Mouse (Mus musculus) stomach, embryonic 14.5 days (tissue): ENCODE measurements around the gene Eif1b. TPM values are rescaled to one million over a fixed set of nuclear protein-coding genes. Genes with fewer than 3 reads are reported as not detected.
A peak's percentile ranks its signal among the peaks of the same experiment; 100 is the strongest.
"Not testable (repeated sequence)": the region's sequence is repeated elsewhere in the genome, so short reads cannot be mapped to it uniquely, and the experiment has no call there.

Experiments used
- ATAC-seq: fragments of 200-750 bp; cut with Nextera tagmentation; 2 replicates; pipeline ENCODE4 v1.8.0; 2017; ENCODE audit warnings: low read depth, moderate TSS enrichment; ENCODE audit not compliant: insufficient number of reproducible peaks, insufficient read depth, low FRiP score
- H3K27ac ChIP-seq: fragments of 300-500 bp; sonication (generic); 2 replicates; pipeline ENCODE4 v1.5.1; 2014; ENCODE audit warnings: mild to moderate bottlenecking, low read length, moderate library complexity, mixed read lengths
- H3K27me3 ChIP-seq: fragments of 300-500 bp; sonication (generic); 2 replicates; pipeline ENCODE4 v1.6.1; 2014; ENCODE audit warnings: low read length, control low read depth, mixed read lengths; ENCODE audit not compliant: control insufficient read depth, insufficient read depth
- H3K36me3 ChIP-seq: fragments of 300-500 bp; sonication (generic); 2 replicates; pipeline ENCODE4 v1.6.1; 2014; ENCODE audit warnings: mild to moderate bottlenecking, control low read depth, low read length, moderate library complexity, mixed read lengths; ENCODE audit not compliant: control insufficient read depth, insufficient read depth
- H3K4me1 ChIP-seq: fragments of 300-500 bp; sonication (generic); 2 replicates; pipeline ENCODE4 v1.6.1; 2014; ENCODE audit warnings: low read length, control low read depth, mixed read lengths; ENCODE audit not compliant: control insufficient read depth, insufficient read depth
- H3K4me2 ChIP-seq: fragments of 300-500 bp; sonication (generic); replicated peaks from 2 replicates; pipeline ENCODE4 v1.6.1; 2014; ENCODE audit warnings: low read depth, low read length, control low read depth
- H3K4me3 ChIP-seq: fragments of 300-500 bp; sonication (generic); 2 replicates; pipeline ENCODE4 v1.5.1; 2014; ENCODE audit warnings: low read depth, low read length, control low read depth
- H3K9ac ChIP-seq: fragments of 300-500 bp; sonication (generic); replicated peaks from 2 replicates; pipeline ENCODE4 v1.6.1; 2014; ENCODE audit warnings: low read depth, mild to moderate bottlenecking, control low read depth, low read length, moderate library complexity, mixed read lengths
- H3K9me3 ChIP-seq: fragments of 300-500 bp; sonication (generic); 2 replicates; pipeline ENCODE4 v1.6.1; 2016; ENCODE audit warnings: low read depth, low read length, control low read depth; ENCODE audit not compliant: control insufficient read depth
- WGBS: fragments of 180-500 bp; shearing (Covaris S2); extraction: QIAGEN DNeasy Blood & Tissue Kit; methylation state at CpG from one replicate; pipeline ENCODE4 v1.1.7; 2014; 5-methylcytosine and 5-hydroxymethylcytosine counted together
- polyA plus RNA-seq: library from polyadenylated mRNA; unstranded; fragments of >200 nt; fragmentation: Nextera tagmentation; extraction: Ambion mirVana; gene quantifications from 2 replicates; pipeline ENCODE4 v1.2.1, GENCODE M21; 2014

Eif1b gene
- polyA plus RNA-seq, 1 experiment from 2014 or later, result 187 TPM

DNA sequence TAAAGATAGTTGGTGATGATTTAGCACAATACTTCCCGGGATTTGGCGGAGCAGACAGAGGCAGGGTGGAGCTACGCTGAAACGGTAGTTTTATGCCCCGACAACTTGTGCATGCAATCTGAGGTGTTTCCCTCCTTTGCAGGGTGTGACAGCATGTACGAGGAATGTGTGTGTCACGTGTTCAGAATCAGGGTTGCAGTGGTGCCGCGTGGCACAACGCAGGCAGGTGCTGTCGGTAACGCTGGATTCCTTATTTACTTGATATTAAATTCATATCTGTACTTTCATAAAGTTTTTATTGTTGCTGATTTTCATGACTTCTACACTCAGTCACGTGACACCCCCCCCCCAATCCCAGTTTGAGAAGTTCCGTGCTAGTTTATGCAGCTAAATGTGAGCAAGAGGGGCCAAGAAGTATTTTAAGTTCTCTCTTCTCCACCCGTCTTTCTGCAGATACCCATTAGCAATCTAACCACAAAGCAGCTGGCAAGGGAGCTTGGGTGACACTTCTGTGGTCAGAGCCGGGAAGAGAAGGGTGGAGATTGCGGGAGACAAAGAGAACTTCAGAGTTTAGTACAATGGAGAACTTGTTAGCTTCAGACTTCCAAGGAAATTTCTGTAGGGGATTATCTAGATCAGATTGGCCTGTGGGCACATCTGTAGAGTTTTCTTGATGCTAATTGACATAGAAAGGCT is 36.9 kb downstream of the Eif1b start:
- no peaks in the 10 kb centered on the region for H3K36me3 ChIP-seq
- no peaks in the 10 kb centered on the region for H3K27me3 ChIP-seq
- H3K9ac ChIP-seq, result no peak overlapping the region
- no peak overlapping the region for H3K4me2 ChIP-seq
- no peak for ATAC-seq
- no peak overlapping the region for H3K27ac ChIP-seq
- 84% methylated on average over 17 of the region's 17 CpGs for WGBS
- no peak overlapping the region for H3K4me3 ChIP-seq
- H3K4me1 ChIP-seq, result no peaks in the 10 kb centered on the region
- no peaks in the 10 kb centered on the region for H3K9me3 ChIP-seq

- Histone ChIP-seq H3K4me1 (no peaks in the 10 kb centered on the region), H3K36me3 (no peaks in the 10 kb centered on the region), H3K4me3 (no peak overlapping the region), H3K9me3 (no peaks in the 10 kb centered on the region), H3K9ac (no peak overlapping the region), H3K27me3 (no peaks in the 10 kb centered on the region), H3K27ac (no peak overlapping the region), H3K4me2 (no peak overlapping the region)
- WGBS, result 74% methylated on average over 5 of the region's 5 CpGs
- no peak for ATAC-seq
These were observed 38.4 kb downstream of the Eif1b start for GRCm38 (mm10) chr9:120530471-120530870.

DNA sequence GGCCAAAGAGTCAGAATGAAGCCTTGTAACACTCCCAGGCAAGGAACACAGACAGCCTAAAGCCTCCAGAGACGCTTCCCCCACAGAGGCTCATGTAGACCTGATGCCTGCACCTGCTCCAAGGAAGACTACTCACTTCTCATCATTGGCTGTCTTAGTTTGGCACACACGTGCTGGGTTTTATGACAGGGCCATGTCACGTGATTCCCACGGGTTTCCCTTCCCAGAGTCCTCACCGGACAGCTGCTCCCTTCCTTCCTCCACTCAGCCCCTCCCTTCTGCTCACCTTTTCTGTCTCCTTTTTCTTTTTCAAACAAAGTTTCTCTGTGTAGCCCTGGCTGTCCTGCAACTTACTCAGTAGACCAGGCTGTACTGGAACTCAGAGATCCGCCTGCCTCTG is 40.0 kb downstream of the Eif1b start:
- H3K9me3 ChIP-seq, result no peaks in the 10 kb centered on the region
- H3K36me3 ChIP-seq, result no peaks in the 10 kb centered on the region
- no peak overlapping the region for H3K9ac ChIP-seq
- no peak overlapping the region for H3K4me2 ChIP-seq
- ATAC-seq, result no peak
- H3K27ac ChIP-seq, result no peak overlapping the region
- WGBS, result 84% methylated on average over 6 of the region's 6 CpGs
- no peaks in the 10 kb centered on the region for H3K27me3 ChIP-seq
- no peaks in the 10 kb centered on the region for H3K4me1 ChIP-seq
- no peak overlapping the region for H3K4me3 ChIP-seq

GRCm38 (mm10) chr9:120532691-120533090 is 40.7 kb downstream of the Eif1b start:
- Histone ChIP-seq H3K4me1 (no peaks in the 10 kb centered on the region), H3K4me3 (no peak overlapping the region), H3K27me3 (no peaks in the 10 kb centered on the region), H3K27ac (no peak overlapping the region), H3K4me2 (no peak overlapping the region), H3K36me3 (no peaks in the 10 kb centered on the region), H3K9me3 (no peaks in the 10 kb centered on the region), H3K9ac (no peak overlapping the region)
- no peak for ATAC-seq
- 87% methylated on average over 6 of the region's 6 CpGs for WGBS

GRCm38 (mm10) chr9:120533446-120533950 is 41.5 kb downstream of the Eif1b start:
- H3K27me3 ChIP-seq, ATAC-seq, H3K4me1 ChIP-seq, H3K4me3 ChIP-seq, H3K9me3 ChIP-seq, H3K9ac ChIP-seq, H3K36me3 ChIP-seq, H3K4me2 ChIP-seq, H3K27ac ChIP-seq: not testable (repeated sequence)
- 95% methylated on average over 8 of the region's 8 CpGs for WGBS

DNA sequence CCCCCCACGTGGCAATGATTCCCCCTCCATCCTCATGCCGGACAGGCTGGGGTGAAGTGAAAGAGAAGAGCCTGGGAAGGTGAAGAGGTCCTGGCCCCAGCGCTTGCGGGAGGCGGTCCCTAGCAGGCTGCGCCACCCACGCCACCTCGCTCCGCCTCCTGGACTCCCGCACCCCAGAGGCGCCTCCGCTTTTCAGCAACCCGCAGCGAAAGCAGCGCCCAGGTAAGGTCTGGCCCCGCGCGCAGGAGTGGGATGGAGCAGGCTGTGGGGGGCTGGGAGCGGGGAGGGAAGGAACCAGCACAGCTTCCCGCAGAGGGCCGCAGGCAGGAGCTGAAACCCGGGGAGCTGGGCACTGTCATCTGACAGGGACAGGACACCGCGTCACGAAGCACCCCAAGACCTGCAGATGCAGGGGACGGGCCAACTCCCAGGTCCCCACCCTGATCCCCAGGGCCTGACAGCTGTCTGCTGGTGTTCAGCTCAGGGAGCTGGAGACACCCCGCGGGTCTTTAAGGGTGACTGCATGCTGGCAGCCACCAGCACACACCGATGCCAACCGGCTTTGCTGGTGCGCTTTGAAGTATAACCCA is 47.7 kb downstream of the Eif1b start, which contains the start of gene Entpd3:
Gene Entpd3, plus strand, starts transcription at position 157 of the 590 bp plus-strand sequence.
- H3K27me3 ChIP-seq, result no peaks in the 10 kb centered on the region
- peak within 1 kb of the TSS; percentile 42 for H3K4me3 ChIP-seq
- peak within 1 kb of the TSS; percentile 25; the same call in 1 of the 2 replicates for H3K9ac ChIP-seq
- H3K27ac ChIP-seq, result no peak within 1 kb of the TSS
- peaks cover 13% of the 10 kb centered on the region; the same call in 1 of the 2 replicates for H3K4me1 ChIP-seq
- H3K4me2 ChIP-seq, result peak within 1 kb of the TSS; percentile 87
- WGBS, result 1% methylated on average over 31 of the region's 31 CpGs
- 0 out of 2 replicates have a peak, but pooled peaks have one; percentile 59 for ATAC-seq
- H3K9me3 ChIP-seq, result no peaks in the 10 kb centered on the region
- H3K36me3 ChIP-seq, result no peaks in the 10 kb centered on the region

DNA sequence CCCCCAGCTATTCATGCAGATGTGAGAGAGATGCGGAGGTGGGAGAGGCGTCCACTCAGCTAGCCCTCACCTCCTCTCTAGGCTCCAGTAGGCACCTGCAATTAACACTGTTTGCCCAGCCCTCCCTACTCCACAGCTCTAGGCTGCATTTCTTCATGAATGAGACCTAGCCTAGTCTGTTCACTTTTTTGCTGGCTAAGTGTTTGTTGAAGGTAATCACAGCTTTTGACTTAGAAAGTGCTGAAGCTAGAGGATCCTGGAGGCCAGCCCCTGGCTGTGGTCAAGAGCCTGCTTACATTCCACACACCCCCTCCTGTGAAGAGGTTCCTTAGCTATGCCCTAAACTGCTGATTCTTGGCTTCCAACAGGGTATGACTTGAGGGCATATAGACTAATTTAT is 49.4 kb downstream of the Eif1b start:
- 0 out of 2 replicates have a peak, but pooled peaks have one; percentile 66 for ATAC-seq
- no peak overlapping the region for H3K4me3 ChIP-seq
- H3K36me3 ChIP-seq, result no peaks in the 10 kb centered on the region
- H3K4me1 ChIP-seq, result peaks cover 13% of the 10 kb centered on the region; the same call in 1 of the 2 replicates
- H3K27me3 ChIP-seq, result no peaks in the 10 kb centered on the region
- H3K9me3 ChIP-seq, result no peaks in the 10 kb centered on the region
- no peak overlapping the region for H3K4me2 ChIP-seq
- H3K27ac ChIP-seq, result no peak overlapping the region
- H3K9ac ChIP-seq, result no peak overlapping the region
- WGBS, result 14% methylated on average over 2 of the region's 2 CpGs

GRCm38 (mm10) chr9:120542241-120542640 is 50.2 kb downstream of the Eif1b start:
- Histone ChIP-seq H3K4me2 (no peak overlapping the region; the same call in 1 of the 2 replicates), H3K9ac (no peak overlapping the region), H3K27ac (0 out of 2 replicates have a peak overlapping the region, but pooled peaks have one; percentile 12), H3K27me3 (no peaks in the 10 kb centered on the region), H3K4me1 (peaks cover 17% of the 10 kb centered on the region; the same call in 1 of the 2 replicates), H3K9me3 (no peaks in the 10 kb centered on the region), H3K4me3 (no peak overlapping the region), H3K36me3 (no peaks in the 10 kb centered on the region)
- ATAC-seq, result no peak
- 21% methylated on average over 6 of the region's 6 CpGs for WGBS
